Mouse (Mus musculus) hindbrain, postnatal 0 days (tissue): ENCODE results near the gene Efna5. TPM values are rescaled to one million over a fixed set of nuclear protein-coding genes. Genes with fewer than 3 reads are reported as not detected.
A peak's percentile ranks its signal among the peaks of the same experiment; 100 is the strongest.

Source experiments
- ATAC-seq: fragments of 200-750 bp; cut with Nextera tagmentation; 2 replicates; pipeline ENCODE4 v1.8.0; 2017; ENCODE audit warnings: mild to moderate bottlenecking, moderate TSS enrichment, moderate library complexity
- DNase-seq: peaks from one replicate; pipeline ENCODE4 v3.0.0-alpha.2; 2015; ENCODE audit warnings: low spot score
- H3K27ac ChIP-seq: fragments of 300-500 bp; sonication (generic); 2 replicates; pipeline ENCODE4 v1.5.1; 2014; ENCODE audit warnings: mild to moderate bottlenecking
- H3K27me3 ChIP-seq: fragments of 300-500 bp; sonication (generic); 2 replicates; pipeline ENCODE4 v1.6.1; 2014; ENCODE audit warnings: low read length, mixed read lengths; ENCODE audit not compliant: insufficient read depth
- H3K36me3 ChIP-seq: fragments of 300-500 bp; sonication (generic); 2 replicates; pipeline ENCODE4 v1.6.1; 2014; ENCODE audit warnings: low read length, mixed read lengths; ENCODE audit not compliant: insufficient read depth
- H3K4me1 ChIP-seq: fragments of 300-500 bp; sonication (generic); 2 replicates; pipeline ENCODE4 v1.6.1; 2014; ENCODE audit warnings: antibody characterized with exemption, low read length, mixed read lengths; ENCODE audit not compliant: insufficient read depth
- H3K4me2 ChIP-seq: fragments of 300-500 bp; sonication (generic); 2 replicates; pipeline ENCODE4 v1.6.1; 2014; ENCODE audit warnings: low read depth, mild to moderate bottlenecking, low read length, moderate library complexity, mixed read lengths
- H3K4me3 ChIP-seq: fragments of 300-500 bp; sonication (generic); 2 replicates; pipeline ENCODE4 v1.5.1; 2014; ENCODE audit warnings: low read length
- H3K9ac ChIP-seq: fragments of 300-500 bp; sonication (generic); replicated peaks from 2 replicates; pipeline ENCODE4 v1.6.1; 2014; ENCODE audit warnings: mild to moderate bottlenecking, low read length, moderate library complexity, mixed read lengths
- H3K9me3 ChIP-seq: fragments of 300-500 bp; sonication (generic); 2 replicates; pipeline ENCODE4 v1.6.1; 2016; ENCODE audit warnings: low read length, mixed read lengths
- CTCF ChIP-seq: IDR thresholded peaks from 2 replicates; pipeline ENCODE4 v1.5.1; 2016; ENCODE audit warnings: antibody characterized with exemption, control low read depth, low read depth
- WGBS: fragments of 180-500 bp; shearing (Covaris S2); extraction: QIAGEN DNeasy Blood & Tissue Kit; methylation state at CpG from one replicate; pipeline ENCODE4 v1.1.7; 2014; 5-methylcytosine and 5-hydroxymethylcytosine counted together
- polyA plus RNA-seq: library from polyadenylated mRNA; unstranded; fragments of >200 nt; fragmentation: Nextera tagmentation; extraction: Ambion mirVana; gene quantifications from 2 replicates; pipeline ENCODE4 v1.2.1, GENCODE M21; 2015
- total RNA-seq: library from RNA; depleted of rRNA; stranded (reverse); fragments of >200 nt; gene quantifications from 2 replicates; pipeline ENCODE4 v1.2.3, GENCODE M21; 2014

Gene Efna5
- total and polyA plus RNA-seq, 2 experiments from 2014 or later: 5.3 to 40.2 TPM

- Histone ChIP-seq H3K4me1 (0 out of 2 replicates have a peak, but pooled peaks cover 3% of the 10 kb centered on the region), H3K36me3 (no peaks in the 10 kb centered on the region)
These were observed 273.0 kb downstream of the Efna5 start for GRCm38 (mm10) chr17:62608145-62608544.

DNA sequence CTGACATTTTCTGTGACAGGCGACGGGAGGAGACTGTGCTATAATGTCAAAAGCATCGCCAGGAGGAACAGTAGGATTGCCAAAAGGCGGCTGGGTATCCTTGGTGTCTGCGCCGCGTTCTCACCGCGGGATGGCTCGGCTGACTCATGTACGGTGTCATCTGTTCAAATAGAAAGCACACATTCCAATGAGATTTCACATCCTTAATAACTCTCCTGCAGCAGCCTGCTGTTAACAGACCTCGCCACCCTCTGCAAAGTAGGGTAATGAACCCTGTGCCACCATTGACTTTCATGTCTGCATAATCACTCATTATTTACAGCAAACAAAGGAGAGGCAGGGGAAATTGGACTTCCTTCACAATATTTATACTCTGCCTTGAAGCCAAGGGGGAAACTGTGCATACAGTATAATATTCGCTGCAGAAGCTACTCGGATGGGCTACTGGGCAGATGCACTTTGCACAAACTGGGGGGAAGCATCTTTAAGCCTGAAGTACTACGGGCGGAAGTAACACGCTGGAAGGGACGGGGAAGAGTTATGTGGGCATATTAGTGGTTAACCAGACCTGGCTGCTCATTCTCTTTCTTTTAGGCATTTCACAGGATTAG lies 273.7 kb downstream of the Efna5 start:
- Histone ChIP-seq H3K27ac (no peak overlapping the region), H3K4me3 (no peak overlapping the region), H3K9me3 (no peaks in the 10 kb centered on the region), H3K36me3 (no peaks in the 10 kb centered on the region), H3K4me1 (0 out of 2 replicates have a peak, but pooled peaks cover 3% of the 10 kb centered on the region), H3K4me2 (peak overlapping the region; percentile 41), H3K9ac (0 out of 2 replicates have a peak overlapping the region, but pooled peaks have one; percentile 9), H3K27me3 (no peaks in the 10 kb centered on the region)
- peak; percentile 68 for ATAC-seq
- WGBS: 35% methylated on average over 18 of the region's 18 CpGs
- no peak for TF ChIP-seq CTCF
- DNase-seq: peak; percentile 35

More at GRCm38 (mm10) chr17:62608145-62608544, 273.0 kb downstream of the Efna5 start:
- no peak for TF ChIP-seq CTCF
- H3K4me3 ChIP-seq: no peak overlapping the region
- DNase-seq (peak; percentile 44), ATAC-seq (no peak)
- WGBS: 35% methylated on average over 8 of the region's 8 CpGs
- H3K9me3 ChIP-seq: no peaks in the 10 kb centered on the region
- no peak overlapping the region for H3K4me2 ChIP-seq
- no peaks in the 10 kb centered on the region for H3K27me3 ChIP-seq
- no peak overlapping the region for H3K9ac ChIP-seq
- no peak overlapping the region for H3K27ac ChIP-seq

GRCm38 (mm10) chr17:62606681-62607080 lies 274.4 kb downstream of the Efna5 start:
- H3K9me3 ChIP-seq: no peaks in the 10 kb centered on the region
- 0 out of 2 replicates have a peak, but pooled peaks cover 3% of the 10 kb centered on the region for H3K4me1 ChIP-seq
- no peak overlapping the region for H3K27ac ChIP-seq
- peak; percentile 48; the same call in 1 of the 2 replicates for ATAC-seq
- 65% methylated on average over 6 of the region's 6 CpGs for WGBS
- DNase-seq: no peak
- H3K4me2 ChIP-seq: no peak overlapping the region
- no peak for TF ChIP-seq CTCF
- H3K4me3 ChIP-seq: no peak overlapping the region
- H3K36me3 ChIP-seq: no peaks in the 10 kb centered on the region
- no peaks in the 10 kb centered on the region for H3K27me3 ChIP-seq
- H3K9ac ChIP-seq: no peak overlapping the region

DNA sequence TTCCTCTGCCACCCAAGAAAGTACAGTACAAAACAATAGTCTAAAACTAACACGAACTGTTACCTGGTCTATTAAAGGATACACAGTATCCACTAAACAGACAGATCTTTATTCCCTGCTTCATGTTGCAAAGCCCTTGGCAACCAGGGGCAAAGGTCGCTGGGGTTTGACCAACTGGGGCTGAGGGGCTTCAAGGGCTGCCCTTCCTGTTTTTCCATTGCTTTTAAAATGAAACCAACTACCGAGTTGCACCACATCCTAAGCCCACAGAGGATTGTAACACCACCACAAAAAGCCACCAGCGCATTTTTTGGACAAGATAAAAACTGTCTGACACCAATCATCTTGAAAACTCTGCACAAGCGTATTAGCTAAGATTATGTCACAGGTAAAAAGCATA lies 276.8 kb downstream of the Efna5 start:
- Histone ChIP-seq H3K9me3 (no peaks in the 10 kb centered on the region), H3K27ac (no peak overlapping the region), H3K4me1 (0 out of 2 replicates have a peak, but pooled peaks cover 3% of the 10 kb centered on the region), H3K27me3 (no peaks in the 10 kb centered on the region), H3K4me2 (no peak overlapping the region), H3K9ac (no peak overlapping the region), H3K4me3 (no peak overlapping the region), H3K36me3 (no peaks in the 10 kb centered on the region)
- 72% methylated on average over 5 of the region's 5 CpGs for WGBS
- no peak for DNase-seq
- no peak for ATAC-seq
- TF ChIP-seq CTCF: no peak

DNA sequence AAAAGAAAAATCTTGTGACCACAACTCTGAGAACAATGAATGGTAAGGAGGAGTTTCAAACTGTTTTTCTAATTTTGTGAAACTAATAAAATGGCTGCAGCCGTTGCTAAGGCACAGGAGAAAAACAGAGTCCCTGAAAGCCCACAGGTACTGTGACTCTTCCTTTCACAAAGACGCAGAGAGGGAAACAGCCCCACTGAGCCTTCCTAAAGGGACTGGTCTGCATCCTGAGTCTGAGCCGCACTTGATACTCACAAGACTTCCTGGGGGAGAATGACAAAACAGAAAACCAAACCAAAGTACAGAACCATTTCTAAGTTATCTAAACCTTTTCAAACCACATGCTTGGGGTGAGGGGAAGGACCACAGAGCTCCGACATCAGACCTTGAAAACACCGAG lies 277.5 kb downstream of the Efna5 start:
- Histone ChIP-seq H3K4me3 (no peak overlapping the region), H3K4me1 (0 out of 2 replicates have a peak, but pooled peaks cover 3% of the 10 kb centered on the region), H3K27me3 (no peaks in the 10 kb centered on the region), H3K9ac (no peak overlapping the region), H3K27ac (no peak overlapping the region), H3K4me2 (no peak overlapping the region), H3K36me3 (no peaks in the 10 kb centered on the region), H3K9me3 (no peaks in the 10 kb centered on the region)
- no peak for TF ChIP-seq CTCF
- WGBS: 40% methylated on average over 5 of the region's 5 CpGs
- ATAC-seq (no peak), DNase-seq (no peak)

- no peak for ATAC-seq
- no peaks in the 10 kb centered on the region for H3K9me3 ChIP-seq
- H3K9ac ChIP-seq: no peak overlapping the region
- WGBS: 38% methylated on average over 9 of the region's 9 CpGs
- no peaks in the 10 kb centered on the region for H3K4me1 ChIP-seq
- no peak overlapping the region for H3K4me3 ChIP-seq
- H3K36me3 ChIP-seq: no peaks in the 10 kb centered on the region
- no peaks in the 10 kb centered on the region for H3K27me3 ChIP-seq
- no peak overlapping the region for H3K27ac ChIP-seq
- no peak for DNase-seq
- TF ChIP-seq CTCF: no peak
- H3K4me2 ChIP-seq: peak overlapping the region; percentile 21; the same call in 1 of the 2 replicates
These were observed 282.2 kb downstream of the Efna5 start for GRCm38 (mm10) chr17:62598716-62599490.
